16 mouse cellular contexts compared by ENCODE assay signal in genomic region chr17:61325401-61325800, GRCm38 (mm10).
"Had no signal": no experiment of that assay in that cellular context is flagged by ENCODE, and none has a peak within 500 bp of the region (broad histone marks: within the 10 kb centered on the region; RNA-seq: fewer than 3 reads in every experiment).

No protein-coding gene starts in this region.

- H3K27ac ChIP-seq: lung, embryonic 15.5 days; macrophage; midbrain, embryonic 13.5 days; midbrain, embryonic 15.5 days; neural tube, embryonic 12.5 days; stomach, embryonic 15.5 days; stomach, postnatal 0 days had no signal

- H3K4me1 ChIP-seq: lung, embryonic 15.5 days; megakaryocyte, embryonic 14.5 days; midbrain, embryonic 13.5 days; midbrain, embryonic 15.5 days; neural tube, embryonic 12.5 days; stomach, embryonic 15.5 days had no signal

- H3K27me3 ChIP-seq: lung, embryonic 15.5 days; megakaryocyte, embryonic 14.5 days; midbrain, embryonic 13.5 days; midbrain, embryonic 15.5 days; neural tube, embryonic 12.5 days; stomach, embryonic 15.5 days had no signal

- H3K4me2 ChIP-seq: lung, embryonic 15.5 days; midbrain, embryonic 11.5 days; midbrain, embryonic 13.5 days; midbrain, embryonic 15.5 days; neural tube, embryonic 12.5 days; stomach, embryonic 15.5 days had no signal

- H3K9me3 ChIP-seq: lung, embryonic 15.5 days; midbrain, embryonic 13.5 days; midbrain, embryonic 15.5 days; neural tube, embryonic 12.5 days; stomach, embryonic 15.5 days had no signal

- H3K4me3 ChIP-seq: lung, embryonic 15.5 days; megakaryocyte, embryonic 14.5 days; midbrain, embryonic 13.5 days; midbrain, embryonic 15.5 days; neural tube, embryonic 12.5 days; stomach, embryonic 15.5 days had no signal

- H3K36me3 ChIP-seq: lung, embryonic 15.5 days; midbrain, embryonic 13.5 days; midbrain, embryonic 15.5 days; neural tube, embryonic 12.5 days; stomach, embryonic 15.5 days had no signal

- ATAC-seq: liver, postnatal 0 days; midbrain, embryonic 13.5 days; midbrain, embryonic 15.5 days had no signal

- H3K9ac ChIP-seq: liver, postnatal 0 days; lung, embryonic 15.5 days; midbrain, embryonic 13.5 days; midbrain, embryonic 15.5 days; neural tube, embryonic 12.5 days; stomach, embryonic 15.5 days had no signal

- DNase-seq: liver, postnatal 0 days; lung, adult 2 months; lung, postnatal 10 days; right cerebral cortex, postnatal 14 days; thymus, adult 2 months; thymus, postnatal 25 days; thymus, postnatal 4 days had no signal
